Mouse (Mus musculus): ENCODE measurements around the gene Tigit.

DNA sequence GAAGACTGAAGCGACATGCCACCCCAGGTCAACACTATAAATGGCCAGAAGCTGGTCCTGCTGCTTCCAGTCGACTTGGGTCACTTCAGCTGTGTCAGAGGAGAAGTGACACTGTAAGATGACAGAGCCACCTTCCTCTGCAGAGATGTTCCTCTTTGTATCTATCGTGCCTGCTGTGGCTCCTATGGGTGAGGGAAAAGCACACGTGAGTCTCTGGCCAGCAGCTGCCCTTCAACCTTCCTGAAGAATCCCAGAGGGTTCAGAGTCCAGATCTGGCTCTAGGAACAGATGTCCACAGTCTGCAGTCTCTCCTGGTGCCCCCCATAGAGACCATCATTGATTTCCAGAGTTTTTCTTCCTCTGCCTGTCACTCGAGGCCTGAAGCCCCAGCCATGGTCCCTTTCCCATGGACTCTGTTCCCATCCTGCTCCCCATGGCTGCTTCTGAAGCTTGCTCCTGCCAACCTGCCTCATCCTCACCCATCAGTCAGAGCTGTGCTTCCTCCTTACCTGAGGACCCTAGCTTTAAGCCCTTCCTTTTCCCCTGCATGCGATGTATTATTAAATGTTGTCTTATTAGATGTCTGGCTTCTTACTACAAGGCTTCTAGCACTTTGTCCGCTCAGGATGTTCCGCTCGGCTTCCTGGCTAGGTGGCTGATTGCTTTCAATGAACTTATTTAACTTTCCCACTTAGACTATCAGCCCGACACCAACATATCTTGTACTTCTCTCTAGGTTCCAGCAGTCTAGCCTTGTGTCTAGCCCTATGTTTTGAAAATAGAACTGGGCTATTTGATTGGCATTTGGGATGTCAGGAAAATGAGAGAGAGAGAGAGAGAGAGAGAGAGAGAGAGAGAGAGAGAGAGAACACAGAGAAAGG is 1.6 kb downstream of the Tigit start:
- TF ChIP-seq CHD2 (IDR thresholded peaks at IDR 0.05; ENCODE audit: low read depth, low read length) (no peak), MAFK (IDR thresholded peaks at IDR 0.05; ENCODE audit: insufficient read depth, low read depth, low read length) (no peak), HCFC1 (IDR thresholded peaks at IDR 0.05; ENCODE audit: borderline replicate concordance, insufficient read depth, low read length) (no peak)
